Mouse (Mus musculus) erythroid progenitor cell, adult 5-6 weeks (primary cell): ENCODE measurements around the gene Svs2. TPM values are rescaled to one million over a fixed set of nuclear protein-coding genes. Genes with fewer than 3 reads are reported as not detected.

Source experiments
- total RNA-seq, 2 experiments: library from RNA; stranded (forward) in 1 of 2; stranded (reverse) in 1 of 2; fragments of 150-400 nt in 1 of 2; fragments of 186-747, 209-891 nt in 1 of 2; gene quantifications; 2 replicates each; pipeline versions ENCODE4 v1.2.3 to v1.2.4; 2015 to 2017; ENCODE audit warnings: low replicate concordance in 2 of 2

The Svs2 gene
- total RNA-seq, 2 experiments from 2014 or later = not detected

Other genes with a start within 250 kb of the Svs2 start
- 59.1 and 59.9 TPM in 2 replicates for gene Ywhab, start 243.5 kb downstream of the Svs2 start, total RNA-seq (2015; ENCODE audit: low replicate concordance)
- gene Ywhab, start 243.5 kb downstream of the Svs2 start, total RNA-seq (2017; ENCODE audit: low replicate concordance) = 33.0 and 34.5 TPM in 2 replicates
- 3.6 TPM in 1 of 2 replicates, not detected in the other for gene Pabpc1l, start 213.0 kb downstream of the Svs2 start, total RNA-seq (2015; ENCODE audit: low replicate concordance)
- gene Pabpc1l, start 213.0 kb downstream of the Svs2 start, total RNA-seq (2017; ENCODE audit: low replicate concordance) = not detected in 2 replicates
- gene Stk4, start 168.1 kb downstream of the Svs2 start, total RNA-seq (2015; ENCODE audit: low replicate concordance) = 58.7 and 62.5 TPM in 2 replicates
- 40.8 and 74.2 TPM in 2 replicates for gene Stk4, start 168.1 kb downstream of the Svs2 start, total RNA-seq (2017; ENCODE audit: low replicate concordance)
- gene Tomm34, start 167.3 kb downstream of the Svs2 start, total RNA-seq (2015; ENCODE audit: low replicate concordance) = 17.3 and 21.8 TPM in 2 replicates
- gene Tomm34, start 167.3 kb downstream of the Svs2 start, total RNA-seq (2017; ENCODE audit: low replicate concordance) = 9.9 and 10.2 TPM in 2 replicates
- gene Kcns1, start 67.4 kb downstream of the Svs2 start, total RNA-seq (2015; ENCODE audit: low replicate concordance) = not detected in 2 replicates
- gene Kcns1, start 67.4 kb downstream of the Svs2 start, total RNA-seq (2017; ENCODE audit: low replicate concordance) = not detected in 2 replicates
- gene Wfdc5, start 55.7 kb downstream of the Svs2 start, total RNA-seq (2015; ENCODE audit: low replicate concordance) = not detected in 2 replicates
- gene Wfdc5, start 55.7 kb downstream of the Svs2 start, total RNA-seq (2017; ENCODE audit: low replicate concordance) = not detected in 2 replicates
- not detected in 2 replicates for gene Wfdc12, start 47.9 kb downstream of the Svs2 start, total RNA-seq (2015; ENCODE audit: low replicate concordance)
- gene Wfdc12, start 47.9 kb downstream of the Svs2 start, total RNA-seq (2017; ENCODE audit: low replicate concordance) = not detected in 2 replicates
- gene Wfdc15a, start 38.3 kb downstream of the Svs2 start, total RNA-seq (2015; ENCODE audit: low replicate concordance) = not detected in 2 replicates
- not detected in 2 replicates for gene Wfdc15a, start 38.3 kb downstream of the Svs2 start, total RNA-seq (2017; ENCODE audit: low replicate concordance)
- gene Wfdc15b, start 16.8 kb downstream of the Svs2 start, total RNA-seq (2015; ENCODE audit: low replicate concordance) = not detected in 2 replicates
- gene Wfdc15b, start 16.8 kb downstream of the Svs2 start, total RNA-seq (2017; ENCODE audit: low replicate concordance) = not detected in 2 replicates
- gene Svs3b, start 18.2 kb upstream of the Svs2 start, total RNA-seq (2015; ENCODE audit: low replicate concordance) = not detected in 2 replicates
- gene Svs3b, start 18.2 kb upstream of the Svs2 start, total RNA-seq (2017; ENCODE audit: low replicate concordance) = not detected in 2 replicates
- gene Svs4, start 40.0 kb upstream of the Svs2 start, total RNA-seq (2015; ENCODE audit: low replicate concordance) = not detected in 2 replicates
- gene Svs4, start 40.0 kb upstream of the Svs2 start, total RNA-seq (2017; ENCODE audit: low replicate concordance) = not detected in 2 replicates
- gene Svs3a, start 50.8 kb upstream of the Svs2 start, total RNA-seq (2015; ENCODE audit: low replicate concordance) = not detected in 2 replicates
- gene Svs3a, start 50.8 kb upstream of the Svs2 start, total RNA-seq (2017; ENCODE audit: low replicate concordance) = not detected in 2 replicates
- not detected in 2 replicates for gene Svs6, start 78.3 kb upstream of the Svs2 start, total RNA-seq (2015; ENCODE audit: low replicate concordance)
- not detected in 2 replicates for gene Svs6, start 78.3 kb upstream of the Svs2 start, total RNA-seq (2017; ENCODE audit: low replicate concordance)
- not detected in 2 replicates for gene Svs5, start 94.3 kb upstream of the Svs2 start, total RNA-seq (2015; ENCODE audit: low replicate concordance)
- gene Svs5, start 94.3 kb upstream of the Svs2 start, total RNA-seq (2017; ENCODE audit: low replicate concordance) = not detected in 2 replicates
- gene Slpi, start 150.6 kb upstream of the Svs2 start, total RNA-seq (2015; ENCODE audit: low replicate concordance) = 36.9 and 68.8 TPM in 2 replicates
- 6.3 and 11.0 TPM in 2 replicates for gene Slpi, start 150.6 kb upstream of the Svs2 start, total RNA-seq (2017; ENCODE audit: low replicate concordance)
- gene Rbpjl, start 164.7 kb upstream of the Svs2 start, total RNA-seq (2015; ENCODE audit: low replicate concordance) = not detected in 2 replicates
- not detected in 2 replicates for gene Rbpjl, start 164.7 kb upstream of the Svs2 start, total RNA-seq (2017; ENCODE audit: low replicate concordance)
- gene Matn4, start 166.7 kb upstream of the Svs2 start, total RNA-seq (2015; ENCODE audit: low replicate concordance) = not detected in 2 replicates
- gene Matn4, start 166.7 kb upstream of the Svs2 start, total RNA-seq (2017; ENCODE audit: low replicate concordance) = not detected in 2 replicates
- gene Sdc4, start 205.4 kb upstream of the Svs2 start, total RNA-seq (2015; ENCODE audit: low replicate concordance) = 2.5 and 7.2 TPM in 2 replicates
- gene Sdc4, start 205.4 kb upstream of the Svs2 start, total RNA-seq (2017; ENCODE audit: low replicate concordance) = 5.7 and 7.2 TPM in 2 replicates
- 8.8 and 10.8 TPM in 2 replicates for gene Sys1, start 218.5 kb upstream of the Svs2 start, total RNA-seq (2015; ENCODE audit: low replicate concordance)
- 3.1 and 5.3 TPM in 2 replicates for gene Sys1, start 218.5 kb upstream of the Svs2 start, total RNA-seq (2017; ENCODE audit: low replicate concordance)
- gene Gm20458, start 222.5 kb upstream of the Svs2 start, total RNA-seq (2015; ENCODE audit: low replicate concordance) = not detected in 2 replicates
- not detected in 2 replicates for gene Gm20458, start 222.5 kb upstream of the Svs2 start, total RNA-seq (2017; ENCODE audit: low replicate concordance)
- not detected in 2 replicates for gene Trp53tg5, start 235.3 kb upstream of the Svs2 start, total RNA-seq (2015; ENCODE audit: low replicate concordance)
- gene Trp53tg5, start 235.3 kb upstream of the Svs2 start, total RNA-seq (2017; ENCODE audit: low replicate concordance) = not detected in 2 replicates
- 6.3 TPM in 1 of 2 replicates, not detected in the other for gene Dbndd2, start 247.6 kb upstream of the Svs2 start, total RNA-seq (2015; ENCODE audit: low replicate concordance)
- gene Dbndd2, start 247.6 kb upstream of the Svs2 start, total RNA-seq (2017; ENCODE audit: low replicate concordance) = 0.61 TPM in 1 of 2 replicates, not detected in the other